Mouse (Mus musculus): Measurements from ENCODE around the gene Elmo3.
A peak's percentile ranks its signal among the peaks of the same experiment; 100 is the strongest.

Gene Elmo3

DNA sequence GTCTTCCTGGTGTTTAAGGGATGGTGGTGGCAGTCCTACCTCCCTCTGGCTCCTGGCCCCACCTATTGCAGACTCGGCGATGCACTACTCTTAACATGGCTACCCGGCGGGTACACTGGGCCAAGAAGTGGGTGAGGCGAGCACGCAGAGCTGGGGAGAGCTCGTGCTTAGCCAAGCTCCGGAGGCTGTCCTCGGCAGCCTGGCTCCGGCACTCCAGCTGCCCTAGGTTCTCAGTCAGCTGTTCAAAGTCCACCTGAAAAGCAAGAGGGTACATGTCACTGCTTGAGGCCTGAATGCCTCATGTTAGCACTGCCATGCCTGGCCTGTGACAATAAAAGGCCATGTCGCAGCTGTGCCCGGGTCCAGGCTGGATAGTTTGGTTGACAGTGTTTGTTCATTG lies 24.9 kb downstream of the Elmo3 start:
- no peak for DNase-seq (ENCODE audit: low spot score)

DNA sequence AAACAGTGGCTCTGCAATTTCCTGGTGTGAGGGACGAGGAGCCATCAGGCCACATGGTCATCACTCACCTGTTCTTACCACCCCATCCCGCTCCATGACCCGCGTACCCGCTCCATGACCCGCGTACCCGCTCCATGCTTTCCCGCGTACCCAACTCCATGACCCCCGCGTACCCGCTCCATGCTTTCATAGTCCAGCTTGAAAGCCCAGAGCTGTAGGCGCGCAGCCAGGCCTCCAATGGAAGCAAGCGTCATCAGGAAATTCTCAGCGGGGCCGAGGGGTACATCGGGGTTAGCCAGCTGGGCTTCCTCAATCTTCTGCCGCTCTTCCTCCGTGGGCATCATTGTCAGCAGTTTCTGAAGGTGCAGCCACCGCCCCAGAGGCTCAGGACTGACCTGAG lies 26.1 kb downstream of the Elmo3 start:
- DNase-seq (ENCODE audit: low spot score): no peak

DNA sequence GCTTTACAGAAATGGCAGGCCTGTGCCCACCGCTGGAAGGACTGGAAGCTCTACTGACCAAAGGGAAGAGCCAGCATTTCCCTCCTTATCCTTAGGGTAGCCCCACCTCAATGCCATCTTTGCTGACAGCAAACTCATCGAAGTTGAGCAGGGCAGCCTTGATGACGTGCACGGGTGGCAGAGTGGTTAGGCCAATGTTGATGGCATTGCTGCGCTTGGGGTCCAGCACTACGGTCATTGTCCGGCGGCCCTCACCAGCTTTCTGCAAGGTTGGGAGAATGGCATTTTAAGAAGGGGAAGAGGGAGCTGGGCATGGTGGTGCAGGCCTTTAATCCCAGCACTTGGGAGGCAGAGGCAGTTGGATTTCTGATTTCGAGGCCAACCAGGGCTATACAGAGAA lies 26.5 kb downstream of the Elmo3 start:
- DNase-seq (ENCODE audit: low spot score): no peak

DNA sequence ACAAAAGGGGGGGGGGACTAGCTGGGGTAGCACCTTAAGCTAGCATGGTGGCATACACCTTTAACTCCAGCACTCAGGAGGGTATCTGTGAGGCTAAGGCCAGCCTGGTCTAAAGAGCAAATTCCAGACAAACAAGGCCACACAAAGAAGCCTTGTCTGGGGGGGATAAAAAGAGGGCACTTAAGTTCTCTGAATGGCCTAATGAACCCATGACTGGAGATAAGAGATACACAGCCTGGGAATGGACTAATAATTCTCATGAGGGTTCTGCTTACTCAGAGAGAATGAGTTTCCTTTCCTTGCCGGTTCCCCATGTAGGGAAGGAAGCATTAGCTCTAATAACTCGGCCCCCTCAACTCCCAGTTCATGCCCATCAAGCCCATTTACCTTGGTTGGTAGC lies 27.1 kb downstream of the Elmo3 start:
- DNase-seq (ENCODE audit: low spot score): no peak

DNA sequence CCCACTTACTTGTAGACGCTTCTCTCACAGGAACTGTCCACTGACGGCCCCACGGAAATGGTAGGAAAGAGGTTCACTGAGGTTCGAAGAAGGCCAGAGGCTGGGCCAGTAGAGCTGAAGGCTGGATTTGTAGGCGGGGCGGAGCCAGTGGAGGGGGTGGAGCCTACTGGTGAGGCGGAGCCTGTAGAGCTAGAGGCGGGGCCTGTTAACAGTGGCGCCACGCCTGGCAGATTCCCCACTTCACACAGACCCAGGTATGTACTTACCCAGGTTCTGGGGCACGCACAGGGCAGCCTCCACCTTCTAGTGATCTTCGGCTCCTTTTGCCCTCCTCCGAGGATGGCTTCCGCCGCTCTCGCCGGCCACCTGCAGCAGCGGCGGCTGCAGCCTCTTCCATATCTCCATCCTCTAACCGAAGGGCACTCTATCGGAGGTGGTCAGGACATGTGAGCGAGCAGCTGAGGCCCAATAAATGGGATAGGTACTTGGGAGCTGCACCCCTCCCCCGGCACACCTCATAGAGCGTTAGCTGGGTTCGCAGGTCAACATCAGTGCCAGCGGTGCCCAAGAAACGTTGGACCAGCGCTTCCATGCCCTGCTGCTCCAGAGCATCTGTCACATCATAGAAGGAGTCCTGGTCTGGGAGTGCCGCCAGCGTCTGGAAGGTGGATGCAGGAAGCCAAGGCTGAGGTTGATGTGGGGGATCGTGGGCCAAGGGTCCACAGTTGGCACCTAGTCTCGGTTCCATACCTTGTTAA lies 31.2 kb downstream of the Elmo3 start:
- DNase-seq (ENCODE audit: low spot score): no peak

DNA sequence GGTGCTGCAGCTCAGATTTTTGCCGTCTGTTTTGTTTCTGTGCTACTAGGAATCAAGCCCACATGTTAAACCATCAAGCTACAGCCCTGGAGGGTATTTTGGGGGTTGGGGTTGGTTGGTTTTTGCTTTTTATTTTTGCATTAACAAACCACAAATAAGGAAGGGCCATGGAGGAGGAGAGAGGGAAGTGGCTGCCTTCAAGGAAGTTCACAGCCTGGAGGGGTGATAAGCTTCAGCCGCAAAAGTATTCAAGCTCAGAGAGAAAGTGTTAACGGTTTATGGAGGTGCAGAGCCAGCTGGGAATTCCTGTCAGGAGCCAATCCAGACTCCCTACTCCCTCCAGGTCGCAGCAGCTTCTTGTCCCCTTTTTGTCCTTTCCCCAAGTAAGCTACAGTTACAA lies 33.6 kb downstream of the Elmo3 start:
- no peak for DNase-seq (ENCODE audit: low spot score)

DNA sequence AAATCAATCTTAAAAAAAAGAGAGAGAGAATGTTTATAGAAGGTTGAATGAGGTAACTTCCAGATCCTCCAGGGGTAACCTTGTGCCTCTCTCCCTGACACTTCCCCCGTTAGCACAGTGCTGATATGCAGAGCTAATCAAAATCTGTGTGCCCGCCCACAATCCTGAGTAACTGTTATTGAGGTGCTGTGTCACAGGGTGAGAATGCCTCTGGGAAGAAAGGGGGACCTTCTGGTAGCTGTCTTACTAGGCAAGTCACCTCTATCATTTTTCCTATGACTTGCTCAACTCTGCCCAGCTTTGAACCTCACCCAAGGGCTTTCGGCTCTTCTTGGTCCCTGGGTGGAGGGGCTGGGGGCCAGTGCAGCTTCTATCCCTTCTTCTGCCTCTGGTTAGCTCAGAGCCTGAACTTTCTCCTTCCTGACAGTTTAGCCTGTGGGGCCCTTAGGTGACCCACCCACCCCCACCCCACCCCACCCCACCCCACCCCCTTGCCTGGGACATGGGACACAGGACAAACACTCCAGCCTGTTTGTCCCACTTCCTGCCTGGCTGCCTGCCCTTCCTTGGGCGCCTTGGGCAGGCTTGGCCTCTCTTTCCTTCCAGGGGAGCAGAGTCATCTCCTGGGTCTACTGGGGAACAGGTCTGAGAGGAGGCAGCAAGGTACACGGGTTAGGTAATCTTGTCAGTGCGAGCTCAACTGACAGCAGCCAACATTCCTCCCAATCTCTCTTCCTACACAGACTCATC lies 34.7 kb downstream of the Elmo3 start:
- DNase-seq (ENCODE audit: low spot score): peak; percentile 89

DNA sequence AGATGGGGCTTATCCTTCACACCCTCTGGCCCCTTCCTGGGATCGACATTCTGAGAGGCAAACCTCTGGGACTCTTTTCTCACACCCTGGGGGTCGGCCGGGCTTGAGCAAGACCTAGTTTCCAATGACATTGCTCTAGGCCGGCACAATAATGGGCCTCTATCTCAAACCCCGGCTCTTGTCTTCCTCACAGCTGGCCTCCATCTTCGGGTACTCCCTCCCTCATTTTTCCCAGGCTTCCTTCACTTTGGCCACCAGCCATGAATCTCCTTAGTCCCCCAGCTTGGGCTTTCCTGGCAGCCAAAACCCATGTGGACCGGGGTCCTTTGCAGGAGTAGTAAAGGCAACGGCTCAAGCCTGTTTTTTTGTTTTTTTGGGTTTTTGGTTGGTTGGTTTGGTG lies 36.0 kb downstream of the Elmo3 start:
- peak; percentile 76 for DNase-seq (ENCODE audit: low spot score)

DNA sequence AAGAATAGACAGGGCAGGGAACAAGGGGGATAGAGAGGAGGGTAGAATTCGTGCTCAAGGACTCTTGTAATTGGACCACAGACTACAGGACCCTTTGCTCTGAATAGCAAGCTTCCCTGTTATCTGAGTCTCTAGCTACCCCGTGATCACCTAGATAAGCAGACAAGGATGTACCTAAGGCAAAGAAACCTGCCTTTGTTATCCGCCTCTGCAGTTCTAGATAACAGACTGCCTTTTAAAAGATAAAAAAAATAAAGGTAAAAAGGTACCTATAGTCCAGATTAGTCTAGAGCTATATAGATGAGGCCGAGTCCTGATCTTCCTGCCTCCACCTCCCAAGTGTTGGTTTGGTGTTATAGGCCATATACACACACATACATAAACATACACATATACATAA lies 37.4 kb downstream of the Elmo3 start:
- no peak for DNase-seq (ENCODE audit: low spot score)

DNA sequence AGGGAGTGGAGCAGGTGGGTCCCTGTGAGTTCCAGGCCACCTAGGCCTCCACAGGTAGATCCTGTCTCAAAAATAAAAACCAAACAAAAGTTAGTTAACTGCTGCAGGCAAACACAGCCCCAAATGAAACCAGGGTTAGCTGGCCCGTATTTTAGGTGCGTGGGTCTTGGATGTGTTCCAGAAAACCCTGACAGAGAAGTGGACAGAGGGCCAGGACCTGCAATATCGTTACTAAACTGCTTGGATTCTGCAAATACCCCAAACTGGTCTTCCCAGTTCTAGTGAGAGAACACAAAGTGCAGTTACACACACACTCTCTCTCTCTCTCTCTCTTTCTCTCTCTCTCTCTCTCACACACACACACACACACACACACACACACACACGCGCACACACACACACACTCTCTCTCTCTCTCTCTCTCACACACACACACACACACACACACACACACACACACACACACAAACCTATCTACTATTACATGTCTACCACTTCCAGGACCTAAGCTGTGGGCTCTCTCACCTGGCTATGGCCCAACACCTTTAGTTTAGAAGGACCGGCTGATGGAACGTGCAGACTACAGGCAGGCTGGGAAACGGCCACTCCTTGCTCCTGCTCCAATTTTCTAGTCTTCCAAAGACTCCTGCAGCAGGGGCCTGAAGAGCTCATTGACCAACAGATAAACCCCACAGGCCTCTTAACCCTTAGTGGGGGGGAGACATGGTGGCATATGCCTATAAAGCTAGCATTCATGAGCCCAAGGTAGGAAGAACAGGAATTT lies 38.6 kb downstream of the Elmo3 start:
- peak; percentile 50 for DNase-seq (ENCODE audit: low spot score)

DNA sequence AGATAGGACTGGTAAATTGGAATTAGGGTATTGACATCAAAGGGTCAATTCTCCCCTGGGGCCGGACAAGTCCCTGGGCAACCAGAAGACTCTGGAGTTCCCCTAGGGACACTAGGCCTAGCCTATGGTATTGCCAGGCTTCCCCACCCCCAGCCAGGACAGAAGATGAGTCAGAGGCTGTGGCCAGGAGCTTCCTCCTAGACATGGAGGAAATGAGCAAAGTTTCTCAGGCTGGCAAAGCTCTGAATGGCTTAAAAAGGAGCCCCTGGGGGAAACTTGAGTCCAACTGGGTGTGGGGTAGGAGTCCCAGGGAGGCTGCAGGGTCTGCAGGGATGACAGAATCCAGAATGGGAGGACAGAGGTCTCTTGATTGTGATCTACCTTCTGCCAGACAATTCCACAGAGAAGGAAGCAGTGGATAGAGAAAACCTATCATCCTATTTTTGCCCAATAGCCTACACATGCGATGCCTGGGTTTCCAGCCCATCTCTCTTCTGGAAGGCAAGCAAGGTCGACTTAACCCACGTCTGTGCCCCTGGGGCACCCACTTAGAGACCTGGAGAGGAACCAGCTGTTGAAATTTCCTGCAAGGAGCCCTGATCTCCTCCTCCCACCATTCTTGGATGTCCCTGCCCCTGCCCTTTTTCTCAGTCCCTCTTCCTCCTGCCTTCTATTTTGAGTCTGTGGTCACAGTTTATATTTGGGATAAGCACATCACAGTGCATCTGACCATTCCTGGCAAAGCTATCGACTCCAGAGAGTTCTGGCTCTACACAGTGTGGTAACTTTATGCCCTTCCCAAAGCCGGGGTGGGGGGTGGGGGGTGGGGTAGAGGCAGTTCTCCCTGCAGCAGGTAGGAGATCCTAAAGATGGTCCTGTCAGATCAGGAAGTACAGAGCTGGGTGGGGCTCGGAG lies 39.9 kb downstream of the Elmo3 start:
- peak; percentile 64 for DNase-seq (ENCODE audit: low spot score)

DNA sequence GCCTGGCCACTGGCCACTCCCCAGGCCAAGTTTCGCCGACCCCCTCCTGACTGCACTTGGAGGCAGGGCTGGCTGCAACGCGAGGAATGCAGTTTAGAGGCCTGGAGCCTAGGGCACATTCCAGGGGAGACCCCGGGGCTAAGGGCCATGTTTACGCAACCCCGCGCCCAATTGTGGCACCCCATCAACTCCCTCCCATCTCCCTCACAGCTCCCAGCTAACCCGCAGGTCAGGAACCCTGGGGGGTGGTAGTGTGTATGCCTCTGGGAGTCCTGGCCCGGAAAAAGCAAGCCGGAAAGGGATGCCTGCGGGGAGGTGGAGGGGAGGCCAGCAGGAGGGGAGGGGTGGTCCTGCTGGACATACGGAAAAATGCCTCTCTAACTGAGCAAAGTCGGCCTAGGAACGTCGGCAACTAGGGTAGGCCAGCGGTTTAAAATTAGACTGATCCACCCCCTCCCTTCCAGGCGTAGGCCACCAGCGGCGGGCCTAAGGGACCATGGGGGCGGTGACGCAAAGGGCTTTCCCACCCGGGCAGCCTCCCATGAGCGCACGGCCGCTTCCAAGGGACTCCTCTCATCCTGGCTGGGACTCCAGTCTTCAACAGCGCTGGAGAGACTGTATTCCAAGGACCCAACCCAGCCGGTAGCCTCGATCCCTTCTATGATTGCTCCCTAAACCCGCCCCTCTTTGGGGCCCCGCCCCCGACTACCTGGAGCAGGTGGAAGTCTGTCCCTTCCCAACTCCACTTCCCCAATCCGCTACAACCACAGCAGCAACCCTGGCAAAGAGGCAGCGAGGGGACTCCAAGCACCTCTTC lies 41.4 kb downstream of the Elmo3 start:
- peak; percentile 85 for DNase-seq (ENCODE audit: low spot score)

DNA sequence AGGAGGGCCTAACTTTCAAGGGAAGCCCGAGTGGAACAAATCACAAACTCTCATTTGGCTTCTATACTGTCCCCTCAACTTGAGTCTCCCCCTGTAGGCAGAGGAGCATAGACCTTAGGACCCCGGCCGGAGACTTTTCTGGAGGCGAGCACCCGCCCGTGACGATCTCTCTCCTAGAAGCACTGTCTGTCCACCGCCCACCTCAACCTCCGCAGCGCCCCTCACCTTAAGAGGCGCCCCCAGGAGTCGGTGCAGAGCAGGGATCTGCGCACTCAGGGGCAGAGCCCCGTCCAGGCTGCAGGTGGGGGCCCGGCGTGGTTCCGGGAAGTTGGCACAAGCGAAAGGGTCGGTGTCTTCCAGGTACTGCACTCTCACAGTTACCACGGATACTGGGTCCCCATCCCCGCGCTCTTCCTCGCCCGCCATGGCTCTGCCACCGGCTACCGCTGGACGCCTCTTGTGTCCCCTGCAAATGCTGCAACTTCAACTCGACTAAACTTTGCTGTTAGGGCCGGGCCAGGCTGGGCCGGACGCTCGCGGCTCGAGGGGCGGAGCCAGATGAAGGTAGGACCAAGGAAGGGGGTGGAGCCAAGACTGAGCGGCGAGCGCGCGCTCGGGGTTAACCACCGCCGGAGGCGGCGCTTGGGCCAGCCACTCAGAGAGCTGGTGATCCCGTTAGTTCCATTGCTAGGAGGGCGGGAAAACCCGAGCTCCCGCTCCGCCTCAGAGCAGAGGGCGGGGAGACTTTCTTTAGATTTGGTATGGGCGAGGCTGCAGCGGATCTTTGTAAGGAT lies 42.2 kb downstream of the Elmo3 start, which contains the start of gene Fhod1:
Fhod1 (minus strand) TSS at position 526 of the 794 bp plus-strand sequence.
- peak; percentile 97 for DNase-seq (ENCODE audit: low spot score)

DNA sequence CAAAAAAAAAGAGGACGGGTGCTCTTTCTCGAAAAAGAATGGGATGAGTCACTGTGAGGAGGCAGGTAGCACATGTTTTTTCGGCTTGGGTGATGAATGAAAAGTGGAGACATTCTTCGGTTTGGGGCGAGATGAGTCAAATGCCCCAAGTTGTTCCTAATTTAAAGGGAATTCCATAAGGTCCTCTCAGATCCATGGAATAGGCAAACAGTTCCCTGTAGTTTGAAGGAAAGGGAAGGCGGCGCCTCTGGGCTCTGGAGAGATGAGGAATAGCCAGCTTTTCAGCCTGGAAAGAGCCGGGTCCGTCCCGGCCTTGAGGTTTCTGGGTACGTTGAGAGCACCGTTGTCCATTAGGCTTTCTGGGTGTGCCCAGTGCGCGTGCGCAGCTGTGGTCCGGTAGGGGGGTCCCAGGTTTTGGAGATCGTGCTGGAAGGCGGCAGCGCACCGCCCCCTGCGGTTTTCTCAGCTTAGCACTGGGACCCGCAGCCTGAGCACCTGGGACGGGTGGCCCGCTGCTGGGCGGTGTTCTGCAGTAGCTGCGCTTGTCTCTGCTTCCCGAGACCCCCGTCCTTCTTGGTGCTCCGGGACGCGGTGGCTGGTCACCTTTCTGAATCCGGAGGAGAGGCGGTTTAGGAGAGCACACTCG lies 43.2 kb downstream of the Elmo3 start, which contains the start of gene Slc9a5:
Slc9a5 (plus strand) TSS at position 394 of the 646 bp plus-strand sequence.
- no peak for DNase-seq (ENCODE audit: low spot score)

DNA sequence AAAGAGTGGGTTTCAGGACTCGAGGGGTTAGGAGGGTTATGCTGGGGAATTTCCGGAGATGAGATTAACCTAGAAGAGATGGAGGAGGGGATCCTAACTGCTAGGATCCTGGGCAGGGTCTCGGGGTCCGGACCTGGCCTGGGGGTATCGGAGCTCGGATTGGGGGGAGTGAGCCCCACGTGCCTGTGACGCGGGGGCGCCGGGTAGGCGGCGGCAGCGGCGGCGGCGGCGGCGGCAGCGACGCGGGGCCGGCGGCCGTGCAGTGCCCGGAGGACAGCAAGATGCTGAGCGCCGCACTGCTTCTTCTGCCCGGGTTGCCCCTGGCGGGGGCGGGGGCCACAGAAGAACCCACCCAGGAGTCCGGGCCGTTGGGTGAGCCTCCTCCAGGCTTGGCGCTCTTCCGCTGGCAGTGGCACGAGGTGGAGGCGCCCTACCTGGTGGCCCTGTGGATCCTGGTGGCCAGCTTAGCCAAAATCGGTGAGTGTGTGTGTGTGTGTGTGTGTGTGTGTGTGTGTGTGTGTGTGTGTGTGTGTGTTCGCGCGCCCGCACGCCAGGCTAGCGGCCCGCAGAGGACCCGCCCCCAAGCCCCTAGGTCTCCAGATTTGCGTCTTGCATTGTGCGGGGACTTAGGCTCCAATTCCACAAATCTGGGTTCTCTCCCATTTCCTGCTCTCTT lies 43.8 kb downstream of the Elmo3 start:
- DNase-seq (ENCODE audit: low spot score): no peak

DNA sequence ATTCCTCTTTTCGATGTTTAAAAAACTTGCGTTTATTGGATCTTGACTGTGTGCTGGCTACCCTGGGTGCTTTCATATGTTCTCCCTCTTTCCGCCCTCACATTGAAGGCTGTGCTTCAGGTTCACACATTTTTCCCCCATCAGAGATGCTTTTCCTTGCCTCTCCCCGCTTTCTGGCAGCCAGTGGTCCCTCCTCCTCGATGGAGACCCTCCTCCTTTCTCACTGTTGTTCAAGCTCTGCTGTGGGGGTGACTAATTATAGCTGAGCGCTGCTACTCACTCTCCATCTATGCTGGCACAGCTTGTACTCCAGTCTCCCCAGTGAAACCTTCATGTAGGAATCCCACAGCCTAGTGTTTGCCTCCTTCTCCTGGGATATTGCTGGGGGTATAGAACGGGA lies 44.8 kb downstream of the Elmo3 start:
- no peak for DNase-seq (ENCODE audit: low spot score)

DNA sequence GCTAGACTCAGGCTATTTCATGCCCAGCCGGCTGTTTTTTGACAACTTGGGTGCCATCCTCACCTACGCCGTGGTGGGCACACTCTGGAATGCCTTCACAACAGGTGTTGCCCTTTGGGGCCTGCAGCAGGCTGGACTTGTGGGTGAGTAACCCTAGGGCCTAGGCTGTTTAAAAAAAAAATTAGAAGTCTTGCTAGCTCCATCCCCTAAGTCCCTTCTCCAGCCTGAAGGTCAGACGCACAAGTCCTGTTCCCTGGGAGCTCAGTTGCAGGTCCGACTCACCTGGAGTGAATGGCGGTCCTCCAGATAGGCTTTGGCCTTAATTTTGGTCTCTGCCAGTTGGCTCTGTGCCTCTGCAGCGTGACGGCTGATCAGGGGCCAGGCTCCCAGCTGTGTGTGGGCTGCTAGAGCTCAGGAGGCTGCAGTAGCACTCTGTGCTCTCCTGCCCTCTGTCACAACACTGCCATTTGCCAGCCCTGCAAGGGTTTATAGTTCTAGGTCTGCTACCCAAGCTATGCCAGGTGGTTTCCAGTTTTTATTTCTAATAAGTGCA lies 48.3 kb downstream of the Elmo3 start:
- no peak for DNase-seq (ENCODE audit: low spot score)

DNA sequence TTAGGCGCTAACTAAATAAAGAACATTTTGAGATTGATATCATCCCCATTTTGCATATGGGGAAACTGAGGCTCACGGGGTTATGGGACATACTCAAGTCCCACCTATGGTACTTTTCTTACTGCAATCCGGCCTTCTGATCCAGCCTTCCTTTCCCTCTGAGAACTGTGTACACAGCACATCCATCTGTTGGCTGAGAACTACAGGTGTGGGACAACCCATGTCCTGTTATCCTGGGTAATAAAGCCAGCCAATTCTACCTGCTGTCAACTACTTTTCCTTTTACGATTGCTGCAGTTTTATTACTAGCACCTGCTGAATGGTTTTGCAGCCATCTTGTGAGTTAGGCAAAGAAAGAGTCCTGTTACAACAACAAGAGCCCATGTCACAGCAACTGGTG lies 49.1 kb downstream of the Elmo3 start:
- no peak for DNase-seq (ENCODE audit: low spot score)

Data from lung, postnatal 25 days (tissue).